Mouse (Mus musculus): Measurements from ENCODE around the gene Herc1. TPM values are rescaled to one million over a fixed set of nuclear protein-coding genes. Genes with fewer than 3 reads are reported as not detected.
A peak's percentile ranks its signal among the peaks of the same experiment; 100 is the strongest.

The Herc1 gene
- polyA plus RNA-seq (2015; fragmentation: Nextera tagmentation; extraction: Ambion mirVana): 18.5 and 21.1 TPM in 2 replicates

DNA sequence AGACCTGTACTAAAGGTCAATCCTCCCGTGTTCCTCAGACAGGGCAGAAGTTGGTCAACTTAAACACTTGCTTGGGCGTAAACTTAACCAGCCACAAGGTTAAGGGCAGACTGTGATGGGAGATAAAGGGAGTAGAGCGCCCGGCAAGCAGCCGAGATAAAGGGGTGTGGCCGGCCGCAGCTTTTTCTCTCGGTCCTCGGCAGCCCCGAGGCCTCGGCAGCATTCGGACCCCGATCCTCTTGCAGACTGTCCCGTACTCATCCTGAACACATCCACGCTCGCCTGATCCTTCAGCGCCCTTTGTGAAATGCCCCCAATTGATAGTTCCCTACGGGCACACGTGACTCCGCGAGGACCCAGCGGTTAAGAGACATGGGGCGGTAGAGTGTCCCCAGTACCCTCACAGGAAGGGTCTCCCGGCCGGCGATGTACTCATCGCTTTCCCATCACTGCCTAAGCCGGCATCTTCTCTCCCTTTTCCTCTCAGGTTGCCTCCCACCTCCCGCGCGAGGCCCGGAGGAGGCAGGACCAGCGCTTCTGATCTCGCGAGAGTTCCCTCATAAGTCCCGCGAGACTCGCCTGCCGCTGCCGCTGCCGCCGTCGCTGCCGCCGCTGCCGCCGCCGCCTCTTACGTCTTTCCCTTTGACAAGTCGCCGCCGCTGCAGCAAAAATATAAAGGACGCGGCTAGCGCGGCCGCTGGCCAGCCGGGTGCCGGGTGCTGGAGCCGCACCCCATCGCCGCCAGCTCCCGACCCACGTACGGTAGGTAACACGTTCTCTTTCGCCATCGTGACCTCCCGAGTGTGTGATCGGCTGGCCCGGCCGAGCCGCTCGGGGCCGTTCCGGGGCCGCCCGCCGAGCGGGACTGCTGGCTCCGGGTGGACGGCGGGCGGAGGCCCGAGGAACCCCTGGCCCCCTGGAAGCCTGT is at the start of gene Herc1:
Herc1 (plus strand) TSS at position 591 of the 928 bp plus-strand sequence.
- Histone ChIP-seq H3K27me3 (ENCODE audit: insufficient read depth, low read length) (no peaks in the 10 kb centered on the region), H3K27ac (ENCODE audit: low read length) (peak within 1 kb of the TSS; percentile 97), H3K9ac (replicated peaks; ENCODE audit: low read length) (peak within 1 kb of the TSS; percentile 97), H3K4me2 (replicated peaks; ENCODE audit: low read depth, low read length) (peak within 1 kb of the TSS; percentile 91), H3K36me3 (ENCODE audit: insufficient read depth, low read length) (no peaks in the 10 kb centered on the region), H3K9me3 (ENCODE audit: low read length) (no peaks in the 10 kb centered on the region), H3K4me1 (ENCODE audit: insufficient read depth, low read length) (peaks cover 11% of the 10 kb centered on the region; the same call in 1 of the 2 replicates), H3K4me3 (ENCODE audit: low read length) (peak within 1 kb of the TSS; percentile 99)
- WGBS: under 1% methylated on average over 85 of the region's 85 CpGs
- peak; percentile 91 for ATAC-seq (ENCODE audit: low FRiP score, low TSS enrichment)

DNA sequence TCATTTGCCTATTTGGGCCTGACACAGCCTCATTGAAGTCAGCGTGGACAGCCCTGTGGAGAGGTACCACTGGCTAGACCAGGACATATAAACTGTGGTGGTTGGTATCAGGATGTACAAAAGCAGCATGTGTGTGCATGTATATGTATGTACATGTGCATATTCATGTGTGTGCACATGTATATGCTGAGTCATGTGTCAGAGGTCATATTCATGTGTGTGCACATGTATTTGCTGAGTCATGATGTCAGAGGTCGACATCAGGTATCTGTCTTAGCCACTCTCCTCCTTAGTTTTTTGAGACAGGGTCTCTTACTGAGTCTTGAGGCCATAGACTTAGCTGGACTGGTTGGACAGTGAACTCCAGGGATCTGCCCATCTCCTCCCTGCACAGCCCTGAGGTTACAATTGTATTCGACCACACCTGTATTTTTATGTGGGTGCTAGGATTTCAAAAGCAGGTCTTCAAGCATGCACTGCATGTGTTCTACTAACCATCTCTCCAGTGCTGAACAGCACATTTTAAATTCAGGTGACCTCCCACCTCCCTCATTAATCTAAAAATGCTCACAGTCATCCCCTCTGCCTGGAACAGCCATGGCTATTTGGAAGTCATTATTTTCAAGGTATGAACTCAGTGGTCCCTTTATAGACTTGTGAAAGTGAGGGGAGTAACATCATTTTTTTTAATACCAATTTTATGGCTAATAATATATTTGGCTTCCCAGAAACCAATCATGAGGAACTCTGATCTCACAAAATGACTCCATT is 45.7 kb upstream of the Herc1 start:
- ATAC-seq (ENCODE audit: low FRiP score, low TSS enrichment): no peak
- H3K4me3 ChIP-seq (ENCODE audit: low read length): no peak overlapping the region
- H3K4me1 ChIP-seq (ENCODE audit: insufficient read depth, low read length): no peaks in the 10 kb centered on the region
- H3K4me2 ChIP-seq (replicated peaks; ENCODE audit: low read depth, low read length): peak overlapping the region; percentile 39; the same call in 1 of the 2 replicates
- WGBS: 83% methylated on average over 3 of the region's 3 CpGs
- H3K9me3 ChIP-seq (ENCODE audit: low read length): no peaks in the 10 kb centered on the region; the same call in 1 of the 2 replicates
- H3K36me3 ChIP-seq (ENCODE audit: insufficient read depth, low read length): no peaks in the 10 kb centered on the region
- H3K27ac ChIP-seq (ENCODE audit: low read length): no peak overlapping the region
- H3K27me3 ChIP-seq (ENCODE audit: insufficient read depth, low read length): no peaks in the 10 kb centered on the region
- no peak overlapping the region for H3K9ac ChIP-seq (replicated peaks; ENCODE audit: low read length)

DNA sequence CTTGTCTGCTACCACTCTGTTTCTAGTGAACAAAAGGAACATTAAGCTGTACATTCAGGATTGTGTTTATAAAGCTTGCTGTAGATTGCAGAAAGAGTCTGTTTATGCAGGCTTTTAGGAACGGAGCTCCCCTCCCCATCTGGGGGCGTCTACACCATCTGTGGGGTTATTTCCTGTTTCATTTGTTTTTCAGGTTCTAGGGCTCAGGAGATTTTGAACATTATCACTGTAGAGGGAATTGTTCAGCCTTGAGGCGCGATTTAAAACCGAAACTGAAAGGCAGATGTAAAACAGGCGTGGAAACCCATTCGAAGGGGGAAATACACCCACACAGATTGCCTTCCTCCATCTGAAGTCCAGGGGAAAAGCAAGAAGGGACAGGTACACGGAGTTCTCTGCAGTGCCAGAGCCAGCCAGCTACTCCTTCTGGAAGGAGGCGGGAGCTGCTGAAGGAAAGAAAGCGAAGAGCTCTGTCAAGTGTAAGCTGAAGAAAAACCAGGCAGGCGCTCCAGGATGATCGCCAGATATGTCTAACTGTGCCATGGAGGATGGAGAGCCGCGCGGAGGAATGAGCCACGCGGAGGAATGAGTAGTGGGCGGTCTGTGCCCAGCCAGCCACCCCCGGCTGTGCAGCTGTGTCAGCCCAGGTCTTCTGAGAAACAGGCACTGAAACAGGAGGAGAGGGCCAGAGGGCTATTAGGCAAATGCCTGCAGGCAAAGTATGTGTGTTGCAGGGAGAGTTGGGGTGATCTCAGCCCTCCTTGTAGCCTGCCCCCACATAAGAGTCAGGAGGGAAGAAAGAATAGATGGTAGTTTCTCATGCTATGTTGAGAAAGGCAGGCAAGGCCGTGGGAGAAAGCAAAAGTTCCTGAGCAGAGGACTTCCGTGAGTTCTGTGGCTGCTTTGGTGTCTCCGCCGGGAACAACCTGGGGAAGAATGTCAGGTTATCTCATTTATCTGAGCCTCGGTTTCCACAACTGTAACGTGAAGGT is 44.8 kb upstream of the Herc1 start:
- WGBS: 46% methylated on average over 25 of the region's 25 CpGs
- no peak overlapping the region for H3K9ac ChIP-seq (replicated peaks; ENCODE audit: low read length)
- no peak for ATAC-seq (ENCODE audit: low FRiP score, low TSS enrichment)
- peak overlapping the region; percentile 39 for H3K4me2 ChIP-seq (replicated peaks; ENCODE audit: low read depth, low read length)
- no peak overlapping the region for H3K27ac ChIP-seq (ENCODE audit: low read length)
- no peaks in the 10 kb centered on the region for H3K36me3 ChIP-seq (ENCODE audit: insufficient read depth, low read length)
- peak overlapping the region; percentile 31 for H3K4me3 ChIP-seq (ENCODE audit: low read length)
- H3K4me1 ChIP-seq (ENCODE audit: insufficient read depth, low read length): no peaks in the 10 kb centered on the region
- H3K9me3 ChIP-seq (ENCODE audit: low read length): no peaks in the 10 kb centered on the region; the same call in 1 of the 2 replicates
- H3K27me3 ChIP-seq (ENCODE audit: insufficient read depth, low read length): no peaks in the 10 kb centered on the region

DNA sequence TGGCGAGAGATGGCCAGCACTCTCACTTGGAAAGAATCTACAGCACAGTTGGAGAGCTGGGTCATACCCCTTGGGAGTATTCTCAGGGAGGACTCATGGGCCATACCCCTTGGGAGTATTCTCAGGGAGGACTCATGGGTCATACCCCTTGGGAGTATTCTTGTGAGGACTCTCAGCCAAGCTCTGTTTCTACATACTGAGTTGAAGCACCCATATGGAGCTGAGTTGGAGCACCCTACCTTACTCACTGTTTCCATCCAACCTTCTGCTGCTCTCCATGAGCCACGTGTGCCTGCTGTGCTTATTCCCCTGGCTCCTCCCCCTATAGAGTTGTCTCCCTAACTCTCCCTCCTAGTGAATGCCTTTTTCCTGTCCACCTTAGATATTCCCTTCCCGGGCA is 43.8 kb upstream of the Herc1 start:
- no peaks in the 10 kb centered on the region for H3K27me3 ChIP-seq (ENCODE audit: insufficient read depth, low read length)
- H3K4me2 ChIP-seq (replicated peaks; ENCODE audit: low read depth, low read length): no peak overlapping the region
- H3K9me3 ChIP-seq (ENCODE audit: low read length): no peaks in the 10 kb centered on the region; the same call in 1 of the 2 replicates
- H3K27ac ChIP-seq (ENCODE audit: low read length): no peak overlapping the region
- no peaks in the 10 kb centered on the region for H3K4me1 ChIP-seq (ENCODE audit: insufficient read depth, low read length)
- no peaks in the 10 kb centered on the region for H3K36me3 ChIP-seq (ENCODE audit: insufficient read depth, low read length)
- no peak overlapping the region for H3K4me3 ChIP-seq (ENCODE audit: low read length)
- H3K9ac ChIP-seq (replicated peaks; ENCODE audit: low read length): no peak overlapping the region
- no peak for ATAC-seq (ENCODE audit: low FRiP score, low TSS enrichment)
- 78% methylated on average over 3 of the region's 3 CpGs for WGBS

DNA sequence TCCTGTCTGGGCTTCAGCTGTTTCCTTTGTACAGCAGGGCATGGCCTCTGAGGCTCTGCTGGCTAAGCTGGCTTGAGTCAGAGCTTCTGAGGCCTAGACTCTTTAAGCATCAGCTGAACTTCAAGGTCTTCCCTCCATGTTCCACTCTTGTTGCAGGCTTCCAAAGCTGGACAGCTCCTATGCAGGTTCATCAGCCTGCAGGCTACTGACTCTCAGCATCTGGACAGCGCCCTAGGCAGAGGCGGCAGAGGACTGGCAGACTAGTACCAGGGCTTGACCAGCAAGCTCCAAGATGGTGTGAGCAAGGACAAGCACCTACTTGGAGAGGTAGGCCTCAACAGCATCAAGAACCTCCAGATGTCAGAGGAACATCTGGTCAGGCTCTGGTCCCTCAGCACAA is 42.9 kb upstream of the Herc1 start:
- Histone ChIP-seq H3K9ac (replicated peaks; ENCODE audit: low read length) (no peak overlapping the region), H3K27me3 (ENCODE audit: insufficient read depth, low read length) (no peaks in the 10 kb centered on the region), H3K36me3 (ENCODE audit: insufficient read depth, low read length) (no peaks in the 10 kb centered on the region), H3K27ac (ENCODE audit: low read length) (no peak overlapping the region), H3K4me2 (replicated peaks; ENCODE audit: low read depth, low read length) (no peak overlapping the region), H3K4me1 (ENCODE audit: insufficient read depth, low read length) (no peaks in the 10 kb centered on the region), H3K4me3 (ENCODE audit: low read length) (no peak overlapping the region), H3K9me3 (ENCODE audit: low read length) (no peaks in the 10 kb centered on the region)
- ATAC-seq (ENCODE audit: low FRiP score, low TSS enrichment): peak; percentile 59; the same call in 1 of the 2 replicates
- 17% methylated on average over 2 of the region's 2 CpGs for WGBS

DNA sequence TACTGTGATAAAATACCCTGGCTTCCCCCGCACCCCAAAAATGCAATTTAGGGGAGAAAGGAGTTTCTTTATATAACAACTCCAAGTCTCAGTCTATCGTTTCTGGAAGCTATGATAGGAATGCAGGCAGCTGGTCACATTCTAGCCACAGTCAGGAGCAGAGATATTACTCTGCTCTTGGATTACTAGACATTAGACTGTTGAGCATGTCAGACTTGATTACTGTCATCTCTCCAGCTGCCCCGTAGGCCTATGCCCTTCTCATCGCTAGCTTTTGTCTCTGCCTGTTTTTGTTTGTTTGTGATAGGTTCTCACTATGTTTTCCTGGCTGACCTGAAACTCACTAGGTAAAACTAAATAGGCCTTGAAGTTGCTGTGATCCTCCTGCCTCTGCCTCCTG is 41.5 kb upstream of the Herc1 start:
- Histone ChIP-seq H3K27me3 (ENCODE audit: insufficient read depth, low read length) (no peaks in the 10 kb centered on the region), H3K36me3 (ENCODE audit: insufficient read depth, low read length) (no peaks in the 10 kb centered on the region), H3K9ac (replicated peaks; ENCODE audit: low read length) (no peak overlapping the region), H3K4me2 (replicated peaks; ENCODE audit: low read depth, low read length) (no peak overlapping the region), H3K27ac (ENCODE audit: low read length) (no peak overlapping the region), H3K9me3 (ENCODE audit: low read length) (no peaks in the 10 kb centered on the region), H3K4me1 (ENCODE audit: insufficient read depth, low read length) (no peaks in the 10 kb centered on the region), H3K4me3 (ENCODE audit: low read length) (no peak overlapping the region)
- WGBS: 81% methylated on average over 4 of the region's 4 CpGs
- no peak for ATAC-seq (ENCODE audit: low FRiP score, low TSS enrichment)

DNA sequence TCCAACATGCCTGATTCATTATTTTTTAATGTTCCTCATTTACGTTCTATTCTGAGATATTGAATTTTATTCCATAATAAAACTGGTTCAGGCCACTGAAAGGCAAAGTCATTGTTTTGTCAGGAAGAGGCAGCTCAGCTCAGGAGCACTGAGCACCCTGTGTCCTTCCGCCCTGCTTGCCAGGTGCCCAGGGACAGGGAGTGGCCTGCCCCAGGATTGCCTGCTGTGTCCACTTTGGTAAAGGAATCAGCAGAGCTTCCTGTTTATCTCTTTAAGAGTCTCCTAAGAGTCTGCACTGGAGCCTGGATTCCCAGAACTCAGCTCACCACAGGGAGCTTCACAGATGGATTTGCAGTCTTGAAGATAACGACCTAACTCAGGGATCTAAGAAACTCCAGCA is 38.8 kb upstream of the Herc1 start:
- Histone ChIP-seq H3K4me1 (ENCODE audit: insufficient read depth, low read length) (no peaks in the 10 kb centered on the region), H3K36me3 (ENCODE audit: insufficient read depth, low read length) (no peaks in the 10 kb centered on the region), H3K4me2 (replicated peaks; ENCODE audit: low read depth, low read length) (no peak overlapping the region), H3K9ac (replicated peaks; ENCODE audit: low read length) (no peak overlapping the region), H3K9me3 (ENCODE audit: low read length) (no peaks in the 10 kb centered on the region), H3K4me3 (ENCODE audit: low read length) (no peak overlapping the region), H3K27ac (ENCODE audit: low read length) (no peak overlapping the region), H3K27me3 (ENCODE audit: insufficient read depth, low read length) (no peaks in the 10 kb centered on the region)
- no peak for ATAC-seq (ENCODE audit: low FRiP score, low TSS enrichment)
- 51% methylated on average over 3 of the region's 3 CpGs for WGBS

DNA sequence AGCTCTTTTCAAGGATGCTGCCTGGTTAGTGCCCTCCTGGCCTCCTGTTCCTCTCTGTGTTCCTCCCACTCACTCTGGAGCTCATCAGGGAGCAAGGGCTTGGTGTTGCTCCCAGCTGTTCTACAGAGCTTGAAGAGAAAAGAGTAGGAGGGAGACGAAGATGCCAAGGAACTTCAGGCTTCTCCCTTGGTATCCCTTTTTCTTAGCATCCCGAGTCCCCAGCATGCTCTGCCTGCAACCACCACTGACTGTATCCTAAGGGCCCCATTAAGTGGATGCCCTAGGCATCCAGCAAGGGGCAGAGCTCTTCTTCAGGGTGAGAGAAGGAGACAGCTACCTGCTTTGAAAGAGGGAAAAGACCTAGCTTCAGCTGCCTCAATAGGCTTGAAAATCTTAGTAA is 33.6 kb upstream of the Herc1 start:
- Histone ChIP-seq H3K27ac (ENCODE audit: low read length) (no peak overlapping the region), H3K4me3 (ENCODE audit: low read length) (no peak overlapping the region), H3K9ac (replicated peaks; ENCODE audit: low read length) (no peak overlapping the region), H3K36me3 (ENCODE audit: insufficient read depth, low read length) (no peaks in the 10 kb centered on the region), H3K4me1 (ENCODE audit: insufficient read depth, low read length) (no peaks in the 10 kb centered on the region), H3K9me3 (ENCODE audit: low read length) (no peaks in the 10 kb centered on the region), H3K27me3 (ENCODE audit: insufficient read depth, low read length) (no peaks in the 10 kb centered on the region), H3K4me2 (replicated peaks; ENCODE audit: low read depth, low read length) (no peak overlapping the region)
- WGBS: 83% methylated on average over 2 of the region's 2 CpGs
- no peak for ATAC-seq (ENCODE audit: low FRiP score, low TSS enrichment)

Measured in kidney, embryonic 16.5 days (tissue).